Mouse (Mus musculus) heart, adult 8-10 months (tissue): ENCODE results near the gene Mov10. TPM values are rescaled to one million over a fixed set of nuclear protein-coding genes. Genes with fewer than 3 reads are reported as not detected.
"Not testable (repeated sequence)": the region's sequence is repeated elsewhere in the genome, so short reads cannot be mapped to it uniquely, and the experiment has no call there.

Experiments used
- DNase-seq: peaks from one replicate; pipeline ENCODE4 v3.0.0; 2022; ENCODE audit warnings: low spot score
- total RNA-seq, 4 experiments: library from RNA; stranded (reverse); gene quantifications; 2 replicates each; pipeline ENCODE4 v1.2.4; 2022

Gene Mov10
- total RNA-seq, 4 experiments from 2014 or later: 3.6 to 10.0 (median 6.6) TPM

DNA sequence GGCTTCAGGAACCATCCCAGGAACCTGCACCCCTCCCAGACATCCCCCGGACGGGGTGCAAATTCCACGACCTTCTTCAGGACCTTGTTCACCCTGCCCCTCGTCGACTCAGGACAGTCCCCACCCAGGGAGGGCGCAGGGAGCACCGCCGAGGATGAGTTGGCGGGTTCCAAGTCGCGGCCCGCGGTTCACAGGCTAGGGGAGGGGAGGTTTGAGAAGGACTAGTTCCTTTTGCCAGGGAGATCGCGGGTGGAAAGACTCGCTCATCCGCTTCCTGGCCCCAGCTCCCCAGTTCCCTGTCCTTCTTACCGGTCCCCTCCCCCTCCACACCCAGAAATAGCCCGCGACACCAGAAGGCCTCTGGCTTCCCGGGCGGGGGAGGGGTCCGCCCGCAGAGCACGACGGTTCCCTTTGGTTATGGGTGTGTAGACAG, 36.9 kb downstream of the Mov10 start, which contains the start of gene Fam19a3:
Fam19a3 (minus strand) TSS at position 370 of the 433 bp plus-strand sequence.
- peak; percentile 60 for DNase-seq

DNA sequence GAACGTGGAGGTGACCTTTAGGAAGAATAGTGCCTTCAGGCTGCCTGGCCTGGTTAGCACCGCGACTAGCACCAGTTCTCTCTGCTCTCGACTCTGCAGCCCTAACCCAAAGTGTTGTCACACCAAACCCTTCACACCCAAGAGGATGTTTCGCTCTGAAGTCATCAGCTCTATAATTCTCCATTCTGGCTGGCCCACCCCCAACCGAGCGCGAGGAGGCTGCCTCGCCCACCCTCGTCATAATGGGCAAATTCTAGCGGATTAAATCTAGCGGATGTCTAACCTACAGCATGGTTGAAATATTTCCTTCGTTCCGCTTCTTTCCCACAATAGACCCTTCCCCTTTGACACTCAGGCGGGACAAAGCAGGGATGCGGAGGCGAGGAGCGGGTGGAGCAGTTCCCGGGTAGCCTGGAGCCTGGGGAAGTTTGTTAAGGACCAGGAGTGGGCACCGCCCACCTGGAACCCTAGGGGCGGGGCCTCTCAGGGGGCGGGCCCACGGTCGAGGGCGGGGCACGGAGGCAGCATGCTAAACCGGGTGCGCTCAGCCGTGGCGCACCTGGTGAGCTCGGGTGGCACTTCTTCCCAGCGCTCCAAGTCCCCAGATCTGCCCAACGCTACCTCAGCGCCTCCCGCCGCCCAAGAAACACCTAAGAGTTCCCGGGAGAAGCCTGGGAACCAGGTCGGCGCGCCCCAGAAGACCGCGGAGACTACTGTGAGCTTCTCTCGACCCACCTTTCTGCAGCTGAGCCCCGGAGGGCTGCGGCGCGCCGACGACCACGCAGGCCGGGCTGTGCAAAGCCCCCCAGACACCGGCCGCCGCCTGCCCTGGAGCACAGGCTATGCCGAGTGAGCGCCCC, 37.6 kb downstream of the Mov10 start, which contains the start of gene Ppm1j:
Ppm1j (plus strand) TSS at position 496 of the 860 bp plus-strand sequence.
- peak; percentile 77 for DNase-seq

DNA sequence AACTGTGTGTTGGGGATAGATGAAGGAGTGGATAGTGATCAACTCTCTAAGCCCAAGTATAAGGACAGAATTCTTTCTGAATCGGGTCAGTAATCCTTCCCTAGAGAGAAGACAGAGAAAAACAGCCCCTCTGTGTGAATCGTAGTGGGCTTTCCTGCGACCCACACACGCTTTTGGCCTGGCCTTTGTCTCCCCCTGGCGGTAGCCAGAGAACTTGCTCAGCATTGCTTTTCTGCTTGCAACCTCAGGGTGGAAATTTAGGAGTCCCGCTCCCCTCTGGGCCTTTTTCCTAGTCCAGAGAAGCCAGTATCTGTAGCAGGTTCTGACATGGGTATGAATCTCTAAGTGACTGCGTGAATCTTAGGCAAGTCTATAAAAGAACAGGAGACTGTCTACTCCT, 38.4 kb downstream of the Mov10 start:
- peak; percentile 36 for DNase-seq

DNA sequence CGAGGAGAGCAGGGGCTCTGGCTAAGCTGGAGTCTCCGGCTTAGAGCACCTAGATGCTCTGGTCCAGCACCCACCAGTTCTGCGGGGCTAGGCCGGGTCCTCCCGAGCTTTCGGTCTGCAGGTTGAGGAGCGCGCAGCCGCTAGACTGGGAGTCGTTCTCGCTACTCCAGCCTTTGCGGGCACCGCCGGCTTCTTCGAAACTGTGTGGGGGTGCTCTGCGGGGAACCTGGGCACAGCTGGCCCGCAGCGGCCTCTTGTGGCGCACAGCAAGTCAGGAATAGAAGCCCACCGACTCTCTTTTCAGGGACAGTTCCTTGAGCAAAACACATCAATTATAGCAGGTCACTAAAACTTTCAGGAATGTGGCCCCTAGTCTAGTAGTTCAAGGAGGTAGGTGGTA, 41.0 kb downstream of the Mov10 start:
- DNase-seq: no peak

DNA sequence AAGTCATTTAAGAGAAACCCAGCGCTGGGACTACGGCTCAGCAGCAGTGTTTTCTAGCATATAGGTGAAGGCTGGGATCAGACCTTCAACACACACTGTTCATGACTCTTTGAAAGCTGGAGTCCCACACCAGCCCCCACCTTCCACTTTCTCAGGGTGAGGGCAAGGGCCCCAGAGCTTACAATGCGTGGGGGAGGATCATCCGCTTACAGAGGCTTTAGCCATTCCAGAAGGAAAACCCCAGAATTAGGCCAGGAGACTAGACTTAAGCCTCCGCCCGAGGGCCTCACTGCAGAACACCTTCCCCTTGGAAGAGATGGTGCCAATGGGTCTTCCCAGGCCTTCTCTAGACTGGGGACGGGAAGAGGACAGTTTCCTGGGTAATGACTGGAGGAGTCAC, 45.1 kb downstream of the Mov10 start:
- no peak for DNase-seq

DNA sequence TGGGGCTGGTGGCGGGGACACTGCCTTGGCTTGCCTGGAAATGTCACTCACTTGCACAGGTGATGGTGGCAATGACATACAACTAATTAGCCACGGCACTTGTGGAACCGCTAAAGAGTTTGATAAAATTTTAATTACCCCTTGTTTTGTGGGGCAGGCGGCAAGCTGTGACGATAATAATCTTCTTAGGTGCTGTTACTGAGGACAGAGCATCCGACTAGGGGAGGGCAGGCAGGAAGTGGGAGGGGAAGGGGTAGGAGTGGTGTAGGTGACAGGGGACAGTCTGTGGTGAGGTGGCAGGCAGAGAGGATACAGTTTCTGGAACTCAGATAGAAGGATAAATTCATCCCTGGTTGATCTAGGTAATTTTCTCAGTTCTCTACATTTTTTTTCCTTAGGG, 46.9 kb downstream of the Mov10 start:
- no peak for DNase-seq

DNA sequence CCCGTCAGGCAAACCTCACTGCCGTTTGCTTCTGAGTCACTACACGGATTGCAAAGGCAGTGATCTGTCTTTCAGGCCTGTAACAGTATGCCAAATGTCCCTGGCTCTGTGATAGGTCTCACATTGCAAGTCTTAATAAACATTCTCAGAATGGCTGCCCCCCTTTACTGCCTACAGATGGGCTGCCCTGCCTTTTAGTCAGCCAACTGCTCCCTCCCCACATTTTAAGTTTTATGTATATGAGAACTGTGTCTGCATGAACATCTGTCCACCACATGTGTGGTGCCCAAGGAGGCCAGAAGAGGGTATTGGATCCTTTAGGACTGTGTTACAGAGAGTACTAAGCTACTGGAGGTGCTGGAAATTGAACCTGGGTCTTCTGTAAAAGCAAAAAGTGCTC, 47.4 kb downstream of the Mov10 start:
- no peak for DNase-seq

DNA sequence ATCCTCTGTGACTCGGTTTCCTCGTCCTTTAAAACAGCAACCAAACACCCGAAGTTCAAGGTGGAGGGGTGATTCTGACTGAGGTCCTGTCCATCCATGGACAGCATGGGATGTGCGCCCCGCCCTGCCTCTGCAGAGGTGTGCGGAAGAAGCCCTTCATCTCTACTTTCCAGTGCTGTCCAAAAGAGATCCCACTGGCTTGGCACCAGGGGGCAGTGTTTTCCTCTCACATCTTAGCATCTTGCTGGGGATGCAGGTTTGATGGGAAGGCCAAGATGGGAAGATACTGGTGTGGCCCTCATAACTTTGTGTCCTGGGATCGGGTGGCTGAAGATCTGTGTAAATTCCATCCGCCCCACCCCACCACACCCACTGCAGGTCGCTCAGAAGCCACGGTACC, 48.3 kb downstream of the Mov10 start:
- DNase-seq: peak; percentile 32

DNA sequence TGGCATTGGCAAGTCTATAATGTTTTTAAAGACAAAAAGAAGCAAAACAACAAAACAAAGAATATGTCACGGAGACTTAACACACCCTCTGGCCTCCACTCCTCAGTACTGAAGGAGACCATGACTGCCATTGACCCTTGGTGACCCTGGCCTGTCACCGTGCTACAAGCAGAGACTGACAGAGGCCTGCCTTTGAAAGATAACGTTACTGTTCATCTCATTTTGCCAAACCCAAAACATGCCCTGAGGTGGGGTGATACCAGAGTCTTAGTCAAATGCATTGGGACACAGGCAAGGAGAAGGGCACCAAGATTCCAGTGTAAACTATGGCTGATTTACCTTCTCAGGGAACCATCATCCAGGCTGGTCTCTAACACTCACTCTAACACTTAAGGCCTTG, 49.2 kb downstream of the Mov10 start:
- no peak for DNase-seq

DNA sequence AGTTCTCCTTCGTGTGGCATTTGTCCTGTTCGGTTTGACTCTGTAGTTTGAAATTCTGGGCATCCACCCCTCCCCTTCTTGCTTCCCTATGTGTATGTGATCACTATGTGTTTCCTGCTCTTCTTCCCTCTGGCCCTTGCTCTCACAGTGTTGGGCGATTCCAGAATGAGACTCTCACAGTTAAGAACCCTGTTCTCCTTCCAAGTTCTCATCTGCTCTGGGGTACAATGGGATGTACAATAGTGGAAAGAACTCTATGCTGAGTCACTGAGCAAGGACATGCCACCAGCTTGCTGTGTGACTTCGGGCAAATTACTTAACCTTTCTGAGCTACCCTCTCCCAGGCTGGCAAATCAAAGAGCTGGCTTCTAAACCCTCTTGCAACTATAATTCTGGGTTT, 50.6 kb downstream of the Mov10 start:
- DNase-seq: no peak

DNA sequence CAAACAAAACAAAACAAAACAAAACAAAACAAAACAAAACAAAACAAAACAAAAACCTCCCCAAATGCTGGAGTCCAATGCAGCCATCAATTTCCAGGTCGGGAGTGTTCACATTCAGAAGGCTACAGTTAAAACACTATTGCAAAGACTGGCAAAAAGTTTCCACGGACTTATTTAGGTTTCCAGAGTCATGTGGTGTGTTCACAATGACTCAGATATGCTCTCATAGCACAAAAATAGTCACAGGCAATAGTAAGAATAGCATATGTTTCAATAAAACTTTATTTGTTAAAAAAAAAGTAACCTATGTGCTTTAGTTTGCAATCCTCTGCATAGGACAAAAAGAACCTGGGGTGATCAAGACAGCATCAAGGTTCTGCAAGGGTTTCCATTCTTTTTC, 51.2 kb downstream of the Mov10 start:
- no peak for DNase-seq

DNA sequence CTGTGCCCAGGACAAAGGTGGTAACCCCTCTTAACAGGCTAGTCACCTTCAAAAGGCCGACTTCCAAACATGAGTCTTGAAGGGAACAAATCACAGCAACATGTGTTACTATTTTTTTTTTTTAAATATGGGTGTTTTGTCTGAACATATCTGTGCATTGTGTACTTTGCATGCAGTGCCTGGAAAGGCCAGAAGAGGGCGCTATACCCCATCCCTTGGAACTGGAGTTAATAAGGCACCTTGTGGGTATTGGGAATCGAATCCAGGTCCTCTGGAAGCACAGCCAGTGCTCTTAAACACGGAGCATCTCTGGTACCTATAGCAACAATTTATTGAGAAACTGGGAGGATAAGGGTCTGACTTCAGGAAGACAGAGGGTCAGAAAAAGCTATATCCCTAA, 53.3 kb downstream of the Mov10 start:
- no peak for DNase-seq

DNA sequence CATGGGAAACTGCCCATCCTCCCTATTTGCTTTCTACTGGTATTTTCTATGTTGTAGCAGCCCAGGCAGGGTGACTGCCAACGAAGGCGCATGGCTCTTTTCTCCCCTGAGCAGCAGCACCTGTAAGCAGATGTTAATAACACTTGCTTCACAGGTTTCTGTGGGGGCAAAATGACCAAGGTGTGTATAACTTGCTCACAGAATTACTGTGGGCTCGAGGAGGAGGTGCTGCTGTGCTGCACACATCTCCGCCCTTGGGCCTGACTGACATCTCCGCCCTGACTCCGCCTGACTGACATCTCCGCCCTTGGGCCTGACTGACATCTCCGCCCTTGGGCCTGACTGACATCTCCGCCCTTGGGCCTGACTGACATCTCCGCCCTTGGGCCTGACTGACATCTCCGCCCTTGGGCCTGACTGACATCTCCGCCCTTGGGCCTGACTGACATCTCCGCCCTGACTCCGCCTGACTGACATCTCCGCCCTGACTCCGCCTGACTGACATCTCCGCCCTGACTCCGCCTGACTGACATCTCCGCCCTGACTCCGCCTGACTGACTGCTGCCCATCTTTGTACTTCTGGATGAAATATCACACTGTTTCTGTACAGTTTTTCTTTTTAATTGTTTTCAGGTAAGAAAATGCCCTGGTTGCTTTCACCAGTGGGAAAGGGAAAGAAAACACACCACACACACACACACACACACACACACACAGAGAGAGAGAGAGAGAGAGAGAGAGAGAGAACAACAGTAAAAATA, 56.1 kb downstream of the Mov10 start:
- DNase-seq: not testable (repeated sequence)

DNA sequence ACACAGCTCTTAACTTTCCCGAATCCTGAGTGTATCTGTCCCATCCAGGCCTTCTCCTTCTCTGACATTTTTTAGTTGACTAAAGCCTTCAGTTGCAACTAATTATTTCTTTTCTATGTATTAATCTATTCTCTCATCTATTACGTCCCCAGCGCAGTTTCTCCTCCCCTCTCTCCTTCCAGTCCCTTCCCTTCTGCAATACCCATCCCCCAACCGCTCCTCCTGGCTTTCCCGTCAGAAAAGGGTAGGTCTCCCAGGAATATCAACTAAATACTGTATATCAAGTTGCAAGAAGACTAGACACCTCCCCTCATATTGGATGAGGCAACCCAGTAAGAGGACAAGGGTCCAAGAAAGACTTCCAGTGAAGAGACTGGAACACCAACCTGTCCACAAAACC, 59.5 kb downstream of the Mov10 start:
- DNase-seq: no peak

DNA sequence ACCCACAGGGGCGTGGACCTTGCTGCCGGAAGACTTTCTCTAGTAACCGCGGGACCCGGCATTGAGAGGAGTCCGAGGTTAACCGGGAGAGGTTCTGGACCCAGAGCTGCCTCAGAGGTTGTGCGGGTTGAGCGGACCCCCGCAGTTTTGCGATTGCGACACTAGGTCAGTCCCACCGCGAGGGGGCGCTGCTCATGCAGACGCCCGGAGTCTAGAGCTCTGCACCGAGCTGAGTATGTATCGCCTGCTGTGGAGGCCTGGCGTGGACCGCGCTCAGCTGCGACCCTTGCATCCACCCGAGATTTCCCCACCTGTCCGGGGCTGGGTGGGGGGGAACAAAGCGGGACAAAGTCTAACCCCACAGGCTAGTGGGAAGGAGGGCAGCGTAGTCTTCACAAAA, 60.0 kb downstream of the Mov10 start:
- peak; percentile 28 for DNase-seq

DNA sequence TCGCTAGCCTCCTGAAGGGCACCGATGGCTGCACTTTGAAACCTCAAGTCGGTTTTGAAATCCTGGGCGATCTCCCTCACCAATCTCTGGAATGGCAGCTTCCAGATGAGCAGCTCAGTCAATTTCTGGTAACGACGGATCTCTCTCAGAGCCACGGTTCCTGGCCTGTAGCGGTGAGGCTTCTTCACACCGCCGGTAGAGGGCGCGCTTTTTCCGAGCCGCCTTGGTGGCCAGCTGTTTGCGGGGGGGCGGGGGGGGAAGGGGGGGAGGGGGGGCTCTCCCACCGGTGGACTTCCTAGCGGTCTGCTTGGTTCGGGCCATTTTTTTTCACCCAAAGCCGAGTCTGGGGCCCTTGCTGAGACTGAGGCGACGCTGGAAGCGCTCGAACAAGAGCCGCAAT, 65.5 kb downstream of the Mov10 start:
- not testable (repeated sequence) for DNase-seq

Other genes with a start within 250 kb of the Mov10 start
- 100 to 1,000 TPM; 150 to 176 (median 163) TPM for gene Slc16a1, start 179.9 kb downstream of the Mov10 start, total RNA-seq
- gene Ppm1j, start 37.5 kb downstream of the Mov10 start, total RNA-seq: 10 to 100 TPM; 20.1 to 28.4 (median 25.3) TPM
- 1 to 10 TPM in 3 of 4 experiments, under 1 TPM in 1; 0.72 to 2.1 (median 1.2) TPM for gene Fam19a3, start 36.7 kb downstream of the Mov10 start, total RNA-seq
- gene Rhoc, start 30.2 kb downstream of the Mov10 start, total RNA-seq: 10 to 100 TPM; 64.8 to 83.5 (median 79.3) TPM
- 10 to 100 TPM; 16.8 to 20.1 (median 17.3) TPM for gene St7l, start 45.4 kb upstream of the Mov10 start, total RNA-seq
- 10 to 100 TPM; 24.7 to 32.7 (median 29.6) TPM for gene Capza1, start 45.9 kb upstream of the Mov10 start, total RNA-seq
- gene Wnt2b, start 143.4 kb upstream of the Mov10 start, total RNA-seq: 1 to 10 TPM in 1 of 4 experiments, under 1 TPM in 3; 0.38 to 2.0 (median 0.60) TPM
- 10 to 100 TPM; 14.0 to 21.4 (median 15.6) TPM for gene Cttnbp2nl, start 234.6 kb upstream of the Mov10 start, total RNA-seq
- gene 4930564D02Rik, start 248.3 kb upstream of the Mov10 start, total RNA-seq: not detected